Mouse (Mus musculus): Measurements from ENCODE around the gene Arfgap3.

DNA sequence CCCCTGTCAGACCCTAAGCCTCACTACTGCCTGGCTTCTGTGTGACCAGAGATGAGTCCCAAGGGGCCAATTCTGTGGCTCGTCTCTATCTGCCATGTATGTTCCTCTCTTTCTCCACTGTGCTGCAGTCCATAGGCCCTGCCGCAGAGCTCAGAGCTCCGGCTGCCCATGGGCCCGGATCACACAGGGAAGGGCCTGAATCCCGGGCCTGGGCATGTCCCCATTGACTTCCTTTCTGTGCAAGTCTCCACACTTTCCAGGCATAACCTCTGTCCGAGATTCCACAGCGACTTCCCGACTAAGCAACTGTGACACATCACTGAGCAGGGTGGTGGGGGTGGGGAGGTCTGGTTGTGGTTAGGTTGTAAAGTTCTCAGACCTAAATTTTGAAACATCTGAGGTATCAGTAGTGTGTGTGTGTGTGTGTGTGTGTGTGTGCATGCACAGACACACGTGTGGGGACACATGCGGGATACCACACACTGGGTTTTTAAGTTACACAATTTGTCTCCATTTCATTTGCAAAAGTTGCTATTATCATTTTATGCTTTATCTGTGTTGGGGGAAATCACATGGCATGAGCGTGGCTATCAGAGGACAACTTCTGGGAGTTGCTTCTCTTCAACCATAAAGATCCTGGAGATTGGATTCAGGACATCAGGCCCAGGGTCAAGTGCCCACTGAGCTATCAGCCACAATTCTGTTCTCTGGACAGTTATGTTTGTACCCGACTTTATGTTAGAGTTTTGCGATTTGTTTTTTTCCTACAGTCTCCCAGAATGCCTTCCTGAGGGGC is 57.6 kb downstream of the Arfgap3 start:
- no peak for TF ChIP-seq CTCF (IDR thresholded peaks at IDR 0.05; ENCODE audit: low read depth)
- TF ChIP-seq EP300 (optimal IDR thresholded peaks at IDR 0.05) = no peak
